22 mouse cellular contexts compared by ENCODE assay signal in the genomic region with DNA sequence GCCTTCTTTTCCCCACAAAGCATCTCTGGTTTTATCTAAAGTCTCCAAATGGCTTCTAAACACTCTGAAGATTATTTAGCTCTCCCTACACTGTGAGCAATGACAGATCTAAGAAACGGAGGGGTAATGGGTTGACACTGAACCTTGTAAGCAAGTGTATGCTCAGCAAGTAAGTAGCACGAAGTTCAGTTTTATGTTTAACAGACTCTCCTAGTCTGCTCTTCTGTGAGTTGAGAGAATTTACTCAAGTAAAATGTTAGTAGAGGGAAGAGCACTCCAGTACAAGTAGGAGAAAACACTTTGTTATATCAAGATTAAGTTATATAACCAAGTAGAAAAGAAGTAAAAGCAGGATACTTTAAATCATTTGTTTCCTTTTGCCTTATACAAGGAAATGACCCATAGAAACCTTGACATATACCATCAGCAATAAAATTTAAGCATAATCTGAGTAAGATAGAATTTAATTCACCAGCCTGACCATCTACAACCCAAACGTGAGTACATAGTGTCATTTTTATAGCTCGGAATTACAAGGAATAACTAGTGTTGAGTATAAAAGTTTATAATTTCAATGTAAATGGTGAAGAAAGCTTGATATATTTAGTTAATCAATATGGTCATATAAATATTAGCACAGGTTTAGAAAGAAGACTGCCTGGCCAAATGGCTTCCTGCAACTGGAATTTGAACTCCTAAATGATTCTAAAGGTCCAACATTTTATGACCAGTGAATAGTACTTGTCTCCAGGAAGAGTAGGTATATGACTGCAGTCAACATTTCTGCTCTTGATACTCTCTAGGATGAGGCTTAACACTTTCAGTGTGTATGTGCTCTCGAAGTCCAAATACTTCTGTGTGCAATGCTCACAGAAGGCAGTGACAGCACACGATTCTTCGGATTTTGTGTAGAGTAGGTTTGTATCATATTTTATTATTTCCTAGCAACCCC. TPM values are rescaled to one million over a fixed set of nuclear protein-coding genes. Genes with fewer than 3 reads are reported as not detected.
"Had no signal": no experiment of that assay in that cellular context is flagged by ENCODE, and none has a peak within 500 bp of the region (broad histone marks: within the 10 kb centered on the region; RNA-seq: fewer than 3 reads in every experiment).

No protein-coding gene starts in this region.

- ATAC-seq: liver, postnatal 0 days; lung, postnatal 0 days; midbrain, embryonic 16.5 days had no signal

- H3K27me3 ChIP-seq: lung, embryonic 15.5 days; megakaryocyte, embryonic 14.5 days; midbrain, embryonic 12.5 days; neural tube, embryonic 13.5 days; neural tube, embryonic 15.5 days had no signal

- H3K4me1 ChIP-seq: lung, embryonic 15.5 days; megakaryocyte, embryonic 14.5 days; midbrain, embryonic 12.5 days; neural tube, embryonic 13.5 days; neural tube, embryonic 15.5 days had no signal

- H3K36me3 ChIP-seq: lung, embryonic 15.5 days; midbrain, embryonic 12.5 days; neural tube, embryonic 13.5 days; neural tube, embryonic 15.5 days had no signal

- H3K9ac ChIP-seq: liver, postnatal 0 days; lung, embryonic 15.5 days; midbrain, embryonic 12.5 days; neural tube, embryonic 13.5 days; neural tube, embryonic 15.5 days had no signal

- H3K4me3 ChIP-seq: lung, embryonic 15.5 days; megakaryocyte, embryonic 14.5 days; midbrain, embryonic 12.5 days; myocyte; neural tube, embryonic 13.5 days; neural tube, embryonic 15.5 days had no signal

- H3K27ac ChIP-seq: lung, embryonic 15.5 days; macrophage; midbrain, embryonic 12.5 days; neural tube, embryonic 13.5 days; neural tube, embryonic 15.5 days had no signal

- H3K4me2 ChIP-seq: lung, embryonic 15.5 days; midbrain, embryonic 12.5 days; neural tube, embryonic 13.5 days; neural tube, embryonic 15.5 days had no signal

- DNase-seq: liver, postnatal 0 days; lung, adult 2 months; lung, postnatal 14 days; lung, postnatal 36 days; midbrain, embryonic 14.5 days; retina, postnatal 1 day; right cerebral cortex, adult 18-20 months; right cerebral cortex, postnatal 25 days; right cerebral cortex, postnatal 4 days; thymus, adult 18-20 months; thymus, postnatal 14 days; thymus, postnatal 36 days had no signal

- H3K9me3 ChIP-seq: lung, embryonic 15.5 days; midbrain, embryonic 12.5 days; neural tube, embryonic 13.5 days; neural tube, embryonic 15.5 days had no signal

RNA-seq across cellular contexts. Expression of a gene that starts 40.0 kb away (rescaled TPM):
- total RNA-seq: megakaryocyte progenitor cell, adult 5-6 weeks had no signal
- polyA plus RNA-seq: macrophage had no signal
